Mouse (Mus musculus): ENCODE measurements around the gene Myo18a. TPM values are rescaled to one million over a fixed set of nuclear protein-coding genes. Genes with fewer than 3 reads are reported as not detected.

Myo18a gene
- total and polyA plus RNA-seq, 2 experiments from 2014 or later, result 35.0 to 82.0 TPM

GRCm38 (mm10) chr11:77896820-77897805, 134.1 kb downstream of the Myo18a start:
- peak overlapping the region; percentile 87 for H3K27ac ChIP-seq (ENCODE audit: low read depth, low read length)
- no peak for DNase-seq (ENCODE audit: low spot score)
- ATAC-seq (ENCODE audit: low FRiP score), result peak; percentile 48; the same call in 1 of the 2 replicates
- TF ChIP-seq CTCF (IDR thresholded peaks at IDR 0.05), result no peak
- peak overlapping the region; percentile 39 for H3K4me2 ChIP-seq (ENCODE audit: low read depth, low read length, poor library complexity, severe bottlenecking)
- H3K27me3 ChIP-seq (ENCODE audit: insufficient read depth, low read length), result no peaks in the 10 kb centered on the region
- no peaks in the 10 kb centered on the region for H3K9me3 ChIP-seq (ENCODE audit: low read length)
- peak overlapping the region; percentile 10; the same call in 1 of the 2 replicates for H3K4me3 ChIP-seq (ENCODE audit: low read depth, low read length)
- WGBS, result 6% methylated on average over 23 of the region's 23 CpGs
- H3K4me1 ChIP-seq (ENCODE audit: insufficient read depth, low read length), result peaks cover 34% of the 10 kb centered on the region
- no peaks in the 10 kb centered on the region for H3K36me3 ChIP-seq (ENCODE audit: insufficient read depth, low read length)
- H3K9ac ChIP-seq (replicated peaks; ENCODE audit: low read length, poor library complexity, severe bottlenecking), result peak overlapping the region; percentile 39

GRCm38 (mm10) chr11:77900187-77900586, 137.1 kb downstream of the Myo18a start:
- H3K4me3 ChIP-seq (ENCODE audit: low read depth, low read length), result no peak overlapping the region
- no peaks in the 10 kb centered on the region for H3K36me3 ChIP-seq (ENCODE audit: insufficient read depth, low read length)
- no peak for TF ChIP-seq CTCF (IDR thresholded peaks at IDR 0.05)
- H3K4me2 ChIP-seq (ENCODE audit: low read depth, low read length, poor library complexity, severe bottlenecking), result no peak overlapping the region
- H3K9me3 ChIP-seq (ENCODE audit: low read length), result no peaks in the 10 kb centered on the region
- H3K4me1 ChIP-seq (ENCODE audit: insufficient read depth, low read length), result peaks cover 27% of the 10 kb centered on the region
- DNase-seq (ENCODE audit: low spot score) (no peak), ATAC-seq (ENCODE audit: low FRiP score) (no peak)
- no peak overlapping the region for H3K27ac ChIP-seq (ENCODE audit: low read depth, low read length)
- H3K9ac ChIP-seq (replicated peaks; ENCODE audit: low read length, poor library complexity, severe bottlenecking), result no peak overlapping the region
- 95% methylated on average over 3 of the region's 3 CpGs for WGBS
- H3K27me3 ChIP-seq (ENCODE audit: insufficient read depth, low read length), result no peaks in the 10 kb centered on the region

GRCm38 (mm10) chr11:77900696-77901095, 137.7 kb downstream of the Myo18a start:
- Histone ChIP-seq H3K4me3 (ENCODE audit: low read depth, low read length) (no peak overlapping the region), H3K36me3 (ENCODE audit: insufficient read depth, low read length) (no peaks in the 10 kb centered on the region), H3K9ac (replicated peaks; ENCODE audit: low read length, poor library complexity, severe bottlenecking) (no peak overlapping the region), H3K4me2 (ENCODE audit: low read depth, low read length, poor library complexity, severe bottlenecking) (no peak overlapping the region), H3K9me3 (ENCODE audit: low read length) (no peaks in the 10 kb centered on the region), H3K27me3 (ENCODE audit: insufficient read depth, low read length) (no peaks in the 10 kb centered on the region), H3K27ac (ENCODE audit: low read depth, low read length) (no peak overlapping the region), H3K4me1 (ENCODE audit: insufficient read depth, low read length) (peaks cover 21% of the 10 kb centered on the region)
- DNase-seq (ENCODE audit: low spot score), result no peak
- no peak for ATAC-seq (ENCODE audit: low FRiP score)
- WGBS, result 89% methylated on average over 4 of the region's 4 CpGs
- TF ChIP-seq CTCF (IDR thresholded peaks at IDR 0.05), result no peak

GRCm38 (mm10) chr11:77901366-77901765, 138.3 kb downstream of the Myo18a start:
- Histone ChIP-seq H3K27ac (ENCODE audit: low read depth, low read length) (0 out of 2 replicates have a peak overlapping the region, but pooled peaks have one; percentile 26), H3K36me3 (ENCODE audit: insufficient read depth, low read length) (no peaks in the 10 kb centered on the region), H3K4me2 (ENCODE audit: low read depth, low read length, poor library complexity, severe bottlenecking) (no peak overlapping the region), H3K4me1 (ENCODE audit: insufficient read depth, low read length) (peaks cover 18% of the 10 kb centered on the region), H3K9ac (replicated peaks; ENCODE audit: low read length, poor library complexity, severe bottlenecking) (no peak overlapping the region), H3K27me3 (ENCODE audit: insufficient read depth, low read length) (no peaks in the 10 kb centered on the region), H3K9me3 (ENCODE audit: low read length) (no peaks in the 10 kb centered on the region), H3K4me3 (ENCODE audit: low read depth, low read length) (no peak overlapping the region)
- DNase-seq (ENCODE audit: low spot score) (no peak), ATAC-seq (ENCODE audit: low FRiP score) (no peak)
- WGBS, result 36% methylated on average over 5 of the region's 5 CpGs
- TF ChIP-seq CTCF (IDR thresholded peaks at IDR 0.05), result no peak

GRCm38 (mm10) chr11:77901775-77902355, 138.8 kb downstream of the Myo18a start:
- H3K27me3 ChIP-seq (ENCODE audit: insufficient read depth, low read length), result no peaks in the 10 kb centered on the region
- 38% methylated on average over 6 of the region's 8 CpGs for WGBS
- no peak for TF ChIP-seq CTCF (IDR thresholded peaks at IDR 0.05)
- peaks cover 14% of the 10 kb centered on the region for H3K4me1 ChIP-seq (ENCODE audit: insufficient read depth, low read length)
- ATAC-seq (ENCODE audit: low FRiP score), result no peak
- no peak overlapping the region for H3K4me2 ChIP-seq (ENCODE audit: low read depth, low read length, poor library complexity, severe bottlenecking)
- no peak overlapping the region for H3K4me3 ChIP-seq (ENCODE audit: low read depth, low read length)
- H3K9me3 ChIP-seq (ENCODE audit: low read length), result no peaks in the 10 kb centered on the region
- H3K27ac ChIP-seq (ENCODE audit: low read depth, low read length), result 0 out of 2 replicates have a peak overlapping the region, but pooled peaks have one; percentile 26
- no peaks in the 10 kb centered on the region for H3K36me3 ChIP-seq (ENCODE audit: insufficient read depth, low read length)
- no peak overlapping the region for H3K9ac ChIP-seq (replicated peaks; ENCODE audit: low read length, poor library complexity, severe bottlenecking)
- DNase-seq (ENCODE audit: low spot score), result peak; percentile 53

GRCm38 (mm10) chr11:77903761-77904160, 140.7 kb downstream of the Myo18a start:
- Histone ChIP-seq H3K4me2 (ENCODE audit: low read depth, low read length, poor library complexity, severe bottlenecking) (no peak overlapping the region), H3K9me3 (ENCODE audit: low read length) (no peaks in the 10 kb centered on the region), H3K9ac (replicated peaks; ENCODE audit: low read length, poor library complexity, severe bottlenecking) (no peak overlapping the region), H3K4me3 (ENCODE audit: low read depth, low read length) (no peak overlapping the region), H3K36me3 (ENCODE audit: insufficient read depth, low read length) (no peaks in the 10 kb centered on the region), H3K27me3 (ENCODE audit: insufficient read depth, low read length) (no peaks in the 10 kb centered on the region), H3K27ac (ENCODE audit: low read depth, low read length) (peak overlapping the region; percentile 4), H3K4me1 (ENCODE audit: insufficient read depth, low read length) (peaks cover 7% of the 10 kb centered on the region; the same call in 1 of the 2 replicates)
- peak; percentile 59 for DNase-seq (ENCODE audit: low spot score)
- no peak for ATAC-seq (ENCODE audit: low FRiP score)
- TF ChIP-seq CTCF (IDR thresholded peaks at IDR 0.05), result peak; percentile 50
- 25% methylated on average over 3 of the region's 3 CpGs for WGBS
